Mouse (Mus musculus) liver, adult 2 months (tissue): Measurements from ENCODE around the gene Pcare. TPM values are rescaled to one million over a fixed set of nuclear protein-coding genes. Genes with fewer than 3 reads are reported as not detected.

ENCODE experiments used
- DNase-seq: peaks from one replicate; pipeline ENCODE4 v3.0.0-alpha.2; 2011; ENCODE audit warnings: low read depth, low spot score; ENCODE audit errors: extremely low read depth
- H3K27ac ChIP-seq: fragments of 200-500 bp; replicated peaks from 2 replicates; pipeline ENCODE4 v1.5.1; 2012; ENCODE audit warnings: low read depth, mild to moderate bottlenecking, control low read depth, inconsistent platforms, low read length; ENCODE audit not compliant: insufficient read depth
- H3K27me3 ChIP-seq: fragments of 200-500 bp; 2 replicates; pipeline ENCODE4 v1.6.1; 2012; ENCODE audit warnings: mild to moderate bottlenecking, moderate library complexity, low read length, inconsistent platforms; ENCODE audit not compliant: control insufficient read depth, insufficient read depth
- H3K36me3 ChIP-seq: fragments of 200-500 bp; 2 replicates; pipeline ENCODE4 v1.6.1; 2012; ENCODE audit warnings: low read length, inconsistent platforms; ENCODE audit not compliant: control insufficient read depth, insufficient read depth
- H3K4me1 ChIP-seq: fragments of 200-500 bp; 2 replicates; pipeline ENCODE4 v1.6.1; 2011; ENCODE audit warnings: low read length; ENCODE audit not compliant: control insufficient read depth, insufficient read depth
- H3K4me3 ChIP-seq: fragments of 200-500 bp; 2 replicates; pipeline ENCODE4 v1.5.1; 2011; ENCODE audit warnings: low read depth, mild to moderate bottlenecking, control low read depth, low read length, moderate library complexity; ENCODE audit not compliant: insufficient read depth
- H3K79me2 ChIP-seq: fragments of 200-500 bp; 2 replicates; pipeline ENCODE4 v1.6.1; 2012; ENCODE audit warnings: inconsistent platforms, mild to moderate bottlenecking, low read length, moderate library complexity; ENCODE audit not compliant: control insufficient read depth, insufficient read depth
- H3K9ac ChIP-seq: fragments of 200-500 bp; 2 replicates; pipeline ENCODE4 v1.6.1; 2012; ENCODE audit warnings: low read depth, mild to moderate bottlenecking, control low read depth, inconsistent platforms, low read length
- CTCF ChIP-seq: fragments of 200-500 bp; IDR thresholded peaks from 2 replicates; pipeline ENCODE4 v1.5.1; 2011; ENCODE audit warnings: low read depth, low read length, control low read depth
- POLR2A ChIP-seq: fragments of 200-500 bp; IDR thresholded peaks from 2 replicates; pipeline ENCODE4 v1.6.1; 2011; ENCODE audit warnings: low read length, control low read depth; ENCODE audit not compliant: insufficient read depth; ENCODE audit errors: extremely low read depth
- WGBS: fragments of 180-500 bp; shearing (Covaris S2); methylation state at CpG from one replicate; pipeline ENCODE4 v1.1.7; 2018; 5-methylcytosine and 5-hydroxymethylcytosine counted together
- polyA plus RNA-seq: library from polyadenylated mRNA; depleted of rRNA; stranded (reverse); fragments of >200 nt; gene quantifications from 2 replicates; pipeline ENCODE4 v1.2.3, GENCODE M21; 2012
- total RNA-seq: library from RNA; depleted of rRNA; stranded (reverse); fragments of >200 nt; gene quantifications from 2 replicates; pipeline ENCODE4 v1.2.3, GENCODE M21; 2014

Gene Pcare
- total and polyA plus RNA-seq, 2 experiments = not detected

DNA sequence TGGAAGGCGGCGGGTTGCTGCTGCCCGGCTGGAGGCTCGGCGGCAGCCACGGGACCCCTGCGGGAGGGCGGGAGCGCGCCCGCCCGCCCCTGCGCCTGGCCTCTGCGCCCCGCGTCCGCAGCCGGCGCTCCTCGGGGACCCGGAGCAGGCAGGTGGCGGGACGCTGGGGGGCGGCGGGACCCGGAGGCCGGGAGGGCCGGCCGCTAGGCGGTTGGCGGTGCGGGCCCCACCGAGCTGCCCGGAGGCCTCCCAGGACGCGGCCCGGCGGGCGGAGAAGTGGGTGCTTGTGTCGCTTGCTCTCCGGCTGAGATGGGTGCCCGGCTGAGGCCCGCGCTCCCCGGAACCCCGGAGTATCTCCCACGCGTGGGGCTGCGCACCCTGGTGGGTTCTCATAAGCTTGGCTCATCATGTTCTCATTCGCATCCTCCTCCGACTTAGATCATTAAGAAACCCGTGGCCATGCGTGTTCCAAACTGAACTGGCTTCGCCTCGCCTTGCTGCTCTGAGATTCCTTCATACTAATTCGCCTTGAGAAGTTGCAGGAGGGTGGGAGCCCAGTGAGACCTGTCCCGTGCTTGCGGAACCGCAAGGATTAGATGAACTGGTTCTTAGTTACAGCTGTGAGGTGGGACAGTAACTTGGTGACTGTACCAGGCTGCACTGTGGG lies 30.1 kb upstream of the Pcare start:
- H3K4me1 ChIP-seq = no peaks in the 10 kb centered on the region
- H3K9ac ChIP-seq = no peak overlapping the region
- TF ChIP-seq CTCF (no peak), POLR2A (no peak)
- no peak for DNase-seq
- H3K4me3 ChIP-seq = peak overlapping the region; percentile 16; the same call in 1 of the 2 replicates
- H3K79me2 ChIP-seq = no peaks in the 10 kb centered on the region
- 1% methylated on average over 59 of the region's 59 CpGs for WGBS
- H3K27me3 ChIP-seq = peaks cover 6% of the 10 kb centered on the region; the same call in 1 of the 2 replicates
- H3K27ac ChIP-seq = no peak overlapping the region
- no peaks in the 10 kb centered on the region for H3K36me3 ChIP-seq

DNA sequence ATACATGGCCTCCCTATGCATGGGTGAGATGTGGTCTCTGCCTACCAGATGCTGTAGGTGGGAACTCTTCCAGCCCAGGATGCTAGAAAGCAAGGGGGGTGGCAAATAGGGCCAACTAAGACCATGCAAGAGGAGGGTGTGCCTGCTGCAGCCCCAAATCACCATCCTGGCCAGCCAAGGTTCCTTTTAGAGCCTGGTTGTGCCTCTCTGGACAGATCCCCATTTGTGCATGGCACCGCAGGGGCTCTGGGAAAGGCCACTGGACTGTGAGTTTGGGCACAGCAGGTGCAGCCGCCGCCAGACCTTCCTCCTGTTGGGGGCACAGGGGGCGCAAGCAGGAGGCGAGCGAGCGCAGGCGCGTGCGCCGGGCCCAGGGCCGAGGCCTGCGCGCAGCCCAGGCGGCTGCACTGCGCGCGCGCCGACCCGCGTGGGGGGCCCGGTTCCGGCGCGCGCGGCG lies 29.6 kb upstream of the Pcare start:
- Histone ChIP-seq H3K9ac (no peak overlapping the region), H3K79me2 (no peaks in the 10 kb centered on the region), H3K4me3 (no peak overlapping the region), H3K36me3 (no peaks in the 10 kb centered on the region), H3K4me1 (no peaks in the 10 kb centered on the region), H3K27ac (no peak overlapping the region), H3K27me3 (peaks cover 6% of the 10 kb centered on the region; the same call in 1 of the 2 replicates)
- TF ChIP-seq CTCF (no peak), POLR2A (no peak)
- no peak for DNase-seq
- WGBS = 7% methylated on average over 29 of the region's 29 CpGs

DNA sequence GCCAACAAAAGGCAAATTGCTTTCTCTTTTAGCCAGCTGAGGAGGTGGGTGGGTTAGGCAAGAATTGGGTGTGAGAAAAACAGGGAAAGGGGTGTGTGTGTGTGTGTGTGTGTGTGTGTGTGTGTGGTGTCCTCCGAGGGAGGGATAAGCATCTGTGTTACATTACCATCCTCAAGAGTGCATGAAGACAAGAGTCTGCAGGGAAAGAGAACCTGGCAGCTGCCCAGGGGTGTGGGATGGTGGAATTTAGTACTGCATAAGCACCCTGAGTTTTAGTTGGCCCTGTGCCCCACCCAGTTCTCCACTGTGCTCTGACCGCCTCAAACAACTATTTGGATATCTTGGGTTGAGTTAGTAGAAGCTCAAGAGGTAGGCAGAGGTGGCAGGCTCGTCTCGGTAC lies 28.3 kb upstream of the Pcare start:
- no peak overlapping the region for H3K27ac ChIP-seq
- no peaks in the 10 kb centered on the region for H3K4me1 ChIP-seq
- peaks cover 6% of the 10 kb centered on the region; the same call in 1 of the 2 replicates for H3K27me3 ChIP-seq
- H3K36me3 ChIP-seq = no peaks in the 10 kb centered on the region
- H3K9ac ChIP-seq = no peak overlapping the region
- no peaks in the 10 kb centered on the region for H3K79me2 ChIP-seq
- 80% methylated on average over 4 of the region's 4 CpGs for WGBS
- TF ChIP-seq POLR2A = no peak
- no peak for TF ChIP-seq CTCF
- DNase-seq = no peak
- H3K4me3 ChIP-seq = no peak overlapping the region

DNA sequence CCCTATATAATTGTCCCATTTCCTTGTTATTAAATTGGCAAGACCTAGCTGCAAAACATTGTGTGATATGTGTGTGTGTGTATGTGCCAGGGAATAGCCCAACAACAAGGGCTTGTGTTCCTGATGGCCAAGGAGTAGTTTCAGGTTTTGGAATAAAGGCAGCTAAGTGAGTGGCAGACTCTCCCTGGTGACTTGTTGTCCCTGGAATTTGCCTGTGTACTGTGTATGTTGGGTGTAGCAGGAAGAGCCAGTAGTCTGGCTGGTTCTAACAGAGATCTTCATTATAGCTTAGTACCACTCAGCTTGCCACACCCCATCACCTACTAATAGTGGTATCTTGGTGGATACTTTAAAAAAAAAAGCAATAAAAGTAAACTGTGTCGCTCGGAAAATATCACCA lies 27.8 kb upstream of the Pcare start:
- Histone ChIP-seq H3K36me3 (no peaks in the 10 kb centered on the region), H3K27ac (no peak overlapping the region), H3K9ac (no peak overlapping the region), H3K4me3 (no peak overlapping the region), H3K4me1 (no peaks in the 10 kb centered on the region), H3K27me3 (peaks cover 6% of the 10 kb centered on the region; the same call in 1 of the 2 replicates), H3K79me2 (no peaks in the 10 kb centered on the region)
- DNase-seq = no peak
- TF ChIP-seq CTCF (no peak), POLR2A (no peak)
- 95% methylated on average over 2 of the region's 2 CpGs for WGBS

DNA sequence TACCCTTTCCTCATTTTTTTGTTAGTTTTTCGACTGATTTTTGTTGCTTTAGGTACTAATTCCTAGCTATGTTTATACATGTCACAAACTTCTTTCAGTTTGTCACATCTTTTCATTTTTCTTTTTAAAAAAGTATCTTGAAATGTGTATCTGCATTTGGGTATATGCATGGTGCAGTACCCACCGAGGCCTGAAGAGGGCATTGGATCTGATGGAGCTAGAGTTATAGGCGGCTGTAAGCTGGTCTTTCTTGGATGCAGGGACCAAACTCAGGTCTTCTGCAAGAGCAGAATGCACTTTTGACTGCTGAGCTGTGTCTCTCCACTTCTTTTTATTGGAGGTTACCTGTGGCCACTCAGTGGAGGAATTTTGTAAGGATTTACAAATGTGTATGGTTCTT lies 26.0 kb upstream of the Pcare start:
- Histone ChIP-seq H3K79me2 (no peaks in the 10 kb centered on the region), H3K27me3 (peaks cover 6% of the 10 kb centered on the region; the same call in 1 of the 2 replicates), H3K27ac (no peak overlapping the region), H3K4me3 (no peak overlapping the region), H3K9ac (no peak overlapping the region), H3K36me3 (no peaks in the 10 kb centered on the region), H3K4me1 (no peaks in the 10 kb centered on the region)
- TF ChIP-seq POLR2A (no peak), CTCF (no peak; the same call in 1 of the 2 replicates)
- 73% methylated on average over 3 of the region's 3 CpGs for WGBS
- no peak for DNase-seq

DNA sequence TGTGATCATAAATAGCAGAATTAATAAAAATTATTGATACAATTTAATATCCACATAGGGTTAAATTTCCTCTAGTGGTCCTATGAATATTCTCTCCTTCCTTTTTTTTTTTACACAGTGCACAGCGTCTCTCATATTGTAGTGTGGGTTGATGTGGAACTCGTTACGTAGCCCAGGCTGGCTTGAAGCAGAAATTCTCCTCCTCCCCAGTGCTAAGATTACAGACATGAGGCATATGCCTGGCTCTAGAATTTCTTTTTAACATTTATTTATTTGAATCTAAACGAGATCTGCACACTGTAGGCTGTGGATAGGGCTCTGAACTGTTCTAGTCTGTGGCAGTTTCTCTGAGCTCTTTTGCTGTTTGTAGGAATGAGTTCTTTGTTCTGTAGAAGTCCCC lies 22.6 kb upstream of the Pcare start:
- Histone ChIP-seq H3K4me3 (no peak overlapping the region), H3K27ac (no peak overlapping the region), H3K79me2 (no peaks in the 10 kb centered on the region), H3K4me1 (no peaks in the 10 kb centered on the region), H3K36me3 (no peaks in the 10 kb centered on the region), H3K9ac (no peak overlapping the region), H3K27me3 (no peaks in the 10 kb centered on the region)
- WGBS = 80% methylated on average over 4 of the region's 4 CpGs
- TF ChIP-seq POLR2A (no peak), CTCF (no peak)
- DNase-seq = no peak
